In the genomic region with DNA sequence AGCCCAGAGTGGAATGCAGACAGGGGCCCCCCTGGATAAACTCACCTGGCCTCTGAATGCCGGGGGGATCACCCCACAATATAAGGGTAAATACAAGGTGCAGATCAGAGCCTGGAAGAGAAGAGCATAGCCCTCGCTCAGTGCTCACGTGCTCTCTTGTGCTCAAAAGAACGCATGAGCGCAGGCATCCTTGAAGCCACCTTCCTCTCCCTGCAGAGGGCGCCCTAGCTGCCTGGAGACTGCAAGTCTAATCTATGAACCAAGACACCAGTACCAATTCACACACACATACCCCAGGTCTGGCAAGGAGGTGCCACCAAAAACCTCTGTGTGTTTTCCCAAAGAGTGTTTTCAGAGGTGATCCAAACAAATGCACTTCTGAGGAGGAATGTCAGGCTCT, we compare ENCODE assay signal across 8 mouse cellular contexts. TPM values are rescaled to one million over a fixed set of nuclear protein-coding genes. Genes with fewer than 3 reads are reported as not detected.
A peak's percentile ranks its signal among the peaks of the same experiment; 100 is the strongest.
DNase-seq lines count a peak whose midpoint lies in the region; ATAC-seq and TF ChIP-seq lines count a peak whose summit lies in the region.

No protein-coding gene starts in this region.

- ATAC-seq in hindbrain, embryonic 14.5 days (ENCODE audit: low FRiP score) = no peak
- no peak for ATAC-seq in activated CD4-positive, CD25-positive, alpha-beta regulatory T cell, adult 4 months

- TF ChIP-seq POLR2A in spleen, adult 2 months (IDR thresholded peaks at IDR 0.05; ENCODE audit: low read depth, low read length) = no peak

- H3K9ac ChIP-seq in hindbrain, embryonic 14.5 days = no peak overlapping the region

- no peaks in the 10 kb centered on the region for H3K36me3 ChIP-seq in hindbrain, embryonic 10.5 days
- no peaks in the 10 kb centered on the region for H3K36me3 ChIP-seq in hindbrain, embryonic 14.5 days (replicated peaks; ENCODE audit: control insufficient read depth, insufficient read depth)
- no peaks in the 10 kb centered on the region for H3K36me3 ChIP-seq in spleen, adult 2 months (ENCODE audit: control insufficient read depth, insufficient read depth, low read length)

- no peak overlapping the region for H3K4me3 ChIP-seq in hindbrain, embryonic 10.5 days
- no peak overlapping the region for H3K4me3 ChIP-seq in hindbrain, embryonic 14.5 days (replicated peaks; ENCODE audit: low read length)
- H3K4me3 ChIP-seq in spleen, adult 2 months (ENCODE audit: extremely low read depth, insufficient read depth, insufficient read length) = no peak overlapping the region

- no peak overlapping the region for H3K4me2 ChIP-seq in hindbrain, embryonic 14.5 days (replicated peaks)

- H3K4me1 ChIP-seq in hindbrain, embryonic 10.5 days (replicated peaks) = no peaks in the 10 kb centered on the region
- no peaks in the 10 kb centered on the region for H3K4me1 ChIP-seq in hindbrain, embryonic 14.5 days (replicated peaks; ENCODE audit: control insufficient read depth, insufficient read depth, low read length)
- no peaks in the 10 kb centered on the region for H3K4me1 ChIP-seq in spleen, adult 2 months (ENCODE audit: control insufficient read depth, insufficient read depth, insufficient read length)

- 0 out of 2 replicates have a peak, but pooled peaks cover 3% of the 10 kb centered on the region for H3K9me3 ChIP-seq in hindbrain, embryonic 10.5 days
- H3K9me3 ChIP-seq in hindbrain, embryonic 14.5 days (ENCODE audit: control insufficient read depth, low read length) = no peaks in the 10 kb centered on the region

- peak; percentile 61 for DNase-seq in hindbrain, embryonic 10.5 days (ENCODE audit: low spot score)
- DNase-seq in hindbrain, embryonic 14.5 days (ENCODE audit: low spot score) = no peak
- DNase-seq in spleen, adult 2 months (ENCODE audit: low read depth in 1 of 2, low spot score in 2 of 2) = no peak
- DNase-seq in spleen, postnatal 4 days (ENCODE audit: low spot score in 2 of 2) = no peak
- DNase-seq in embryo, embryonic 10 days (ENCODE audit: low spot score) = peak; percentile 76
- peak; percentile 28 for DNase-seq in right cerebral cortex, postnatal 4 days
- DNase-seq in layer of hippocampus, adult 9-11 months = no peak

- 0 out of 2 replicates have a peak, but pooled peaks have one; percentile 8 for TF ChIP-seq CTCF in spleen, adult 2 months (IDR thresholded peaks at IDR 0.05; ENCODE audit: extremely low read depth, insufficient read depth, insufficient read length, insufficient replicate concordance)

- WGBS in hindbrain, embryonic 10.5 days = 29% methylated on average over 6 of the region's 6 CpGs
- WGBS in hindbrain, embryonic 14.5 days = 24% methylated on average over 6 of the region's 6 CpGs
- 29% methylated on average over 6 of the region's 6 CpGs for WGBS in spleen, adult 2 months

- 0 out of 2 replicates have a peak, but pooled peaks cover 4% of the 10 kb centered on the region for H3K27me3 ChIP-seq in hindbrain, embryonic 10.5 days (ENCODE audit: insufficient read depth, poor library complexity, severe bottlenecking)
- H3K27me3 ChIP-seq in hindbrain, embryonic 14.5 days (ENCODE audit: control insufficient read depth, insufficient read depth, low read length) = no peaks in the 10 kb centered on the region
- no peaks in the 10 kb centered on the region for H3K27me3 ChIP-seq in spleen, adult 2 months (ENCODE audit: control insufficient read depth, insufficient read depth, low read length)

- H3K27ac ChIP-seq in hindbrain, embryonic 10.5 days = no peak overlapping the region
- no peak overlapping the region for H3K27ac ChIP-seq in hindbrain, embryonic 14.5 days
- no peak overlapping the region for H3K27ac ChIP-seq in spleen, adult 2 months (ENCODE audit: insufficient read depth, low read length)

RNA-seq across cellular contexts. Expression of a gene that starts 2.4 kb away (rescaled TPM):
- not detected in 2 replicates for polyA plus RNA-seq in hindbrain, embryonic 10.5 days (2016; fragmentation: Nextera tagmentation; extraction: Ambion mirVana)
- not detected in 2 replicates for polyA plus RNA-seq in hindbrain, embryonic 14.5 days (2014; fragmentation: Nextera tagmentation; extraction: Ambion mirVana)
- not detected in 2 replicates for polyA plus RNA-seq in spleen, adult 2 months (2012; rRNA removed)
- not detected for polyA plus RNA-seq in activated CD4-positive, CD25-positive, alpha-beta regulatory T cell, adult 4 months (2017; shearing (Covaris generic))

RNA-seq across cellular contexts. Expression of a gene that starts 15.1 kb away (rescaled TPM):
- 12.0 and 14.8 TPM in 2 replicates for polyA plus RNA-seq in hindbrain, embryonic 10.5 days (2016; fragmentation: Nextera tagmentation; extraction: Ambion mirVana)
- 70.3 and 78.6 TPM in 2 replicates for polyA plus RNA-seq in hindbrain, embryonic 14.5 days (2014; fragmentation: Nextera tagmentation; extraction: Ambion mirVana)
- polyA plus RNA-seq in spleen, adult 2 months (2012; rRNA removed) = 0.29 and 0.32 TPM in 2 replicates
- not detected for polyA plus RNA-seq in activated CD4-positive, CD25-positive, alpha-beta regulatory T cell, adult 4 months (2017; shearing (Covaris generic))

RNA-seq across cellular contexts. Expression of a gene that starts 47.0 kb away (rescaled TPM):
- 0.88 and 1.1 TPM in 2 replicates for polyA plus RNA-seq in hindbrain, embryonic 10.5 days (2016; fragmentation: Nextera tagmentation; extraction: Ambion mirVana)
- polyA plus RNA-seq in hindbrain, embryonic 14.5 days (2014; fragmentation: Nextera tagmentation; extraction: Ambion mirVana) = 3.4 and 4.2 TPM in 2 replicates
- polyA plus RNA-seq in spleen, adult 2 months (2012; rRNA removed) = 1.8 and 2.1 TPM in 2 replicates
- not detected for polyA plus RNA-seq in activated CD4-positive, CD25-positive, alpha-beta regulatory T cell, adult 4 months (2017; shearing (Covaris generic))

RNA-seq across cellular contexts. Expression of a gene that starts 55.4 kb away (rescaled TPM):
- polyA plus RNA-seq in hindbrain, embryonic 10.5 days (2016; fragmentation: Nextera tagmentation; extraction: Ambion mirVana) = 0.22 and 0.32 TPM in 2 replicates
- polyA plus RNA-seq in hindbrain, embryonic 14.5 days (2014; fragmentation: Nextera tagmentation; extraction: Ambion mirVana) = 0.51 and 0.88 TPM in 2 replicates
- polyA plus RNA-seq in spleen, adult 2 months (2012; rRNA removed) = not detected in 2 replicates
- polyA plus RNA-seq in activated CD4-positive, CD25-positive, alpha-beta regulatory T cell, adult 4 months (2017; shearing (Covaris generic)) = not detected

Comparison
In these comparisons a context has a peak if more than half of its experiments do, and no peak if none do; other contexts are left out.
1. DNase-seq: peak in hindbrain, embryonic 10.5 days (single experiment), embryo, embryonic 10 days (single experiment) and right cerebral cortex, postnatal 4 days (single experiment); none in hindbrain, embryonic 14.5 days (single experiment), spleen, adult 2 months (0 of 2), spleen, postnatal 4 days (0 of 2) and layer of hippocampus, adult 9-11 months (single experiment).